Mouse (Mus musculus): ENCODE measurements at regions not wholly inside any gene's neighbourhood (a gene's known extent, or its start where the extent isn't known, plus 50 kb on each side); places are given as distances from the start of the nearest gene placed in this dataset.

DNA sequence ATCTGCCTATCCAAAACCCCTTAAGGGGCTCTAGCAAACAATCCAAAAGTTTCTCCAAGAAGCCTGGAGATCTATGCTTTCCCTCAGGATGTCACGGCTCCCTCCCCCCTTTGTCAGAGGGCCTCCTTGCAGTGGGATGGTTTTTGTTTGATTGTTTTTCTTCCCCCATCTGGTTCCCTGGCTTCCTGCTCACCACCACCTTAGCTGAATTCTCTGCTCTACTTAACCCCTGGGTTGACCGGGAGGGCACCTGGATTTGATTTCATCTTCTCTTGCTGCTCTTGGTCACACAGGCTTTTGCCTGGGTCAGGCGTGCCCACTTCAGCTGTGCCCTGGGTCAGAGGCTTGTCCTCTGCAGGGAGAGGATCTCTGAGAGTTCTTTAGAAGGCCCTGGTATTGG is 72.3 kb upstream of the Spon1 start:
- H3K4me1 ChIP-seq (ENCODE audit: control insufficient read depth in 1 of 2, insufficient read depth in 2 of 2) = peaks cover 0 to 5% of the 10 kb centered on the region in 2 experiments; a peak in 2 of 4 replicates
- in situ Hi-C loops (cut with MboI; ENCODE audit: low pct_ligation_motif_present, low pct_unique_long_range_greater_than_20kb, low sequenced_read_pairs) (no loop called here), dilution Hi-C loops (cut with MboI; ENCODE audit: extremely low pct_ligation_motif_present, extremely low pct_unique_long_range_greater_than_20kb, low sequenced_read_pairs) (no loop called here)
- DNase-seq (ENCODE audit: extremely low read depth) = no peak
- H3K79me2 ChIP-seq (replicated peaks; ENCODE audit: control insufficient read depth, extremely low read depth, insufficient read depth, poor library complexity, severe bottlenecking) = no peaks in the 10 kb centered on the region
- H3K9me3 ChIP-seq (replicated peaks; ENCODE audit: low read length) = no peaks in the 10 kb centered on the region
- H3K4me3 ChIP-seq (replicated peaks in 1 of 3; ENCODE audit: low read depth in 2 of 3, low read length in 2 of 3, poor library complexity in 1 of 3) = no peak overlapping the region
- H3K9ac ChIP-seq (ENCODE audit: insufficient read depth, low read depth) = no peak overlapping the region
- no peaks in the 10 kb centered on the region for H3K36me3 ChIP-seq (replicated peaks in 1 of 2; ENCODE audit: control insufficient read depth in 1 of 2, insufficient read depth in 1 of 2, low read length in 1 of 2)
- no peak overlapping the region for H3K4me2 ChIP-seq (ENCODE audit: insufficient read depth, low read depth, poor library complexity, severe bottlenecking)
- no peak overlapping the region for H3K27ac ChIP-seq (ENCODE audit: insufficient read depth, low read depth)
- TF ChIP-seq NRF1 (IDR thresholded peaks at IDR 0.05; ENCODE audit: low read depth, low read length) (no peak), CHD2 (IDR thresholded peaks at IDR 0.05; ENCODE audit: low read length) (no peak), NELFE (IDR thresholded peaks at IDR 0.05; ENCODE audit: low read depth, low read length) (no peak), JUN (IDR thresholded peaks at IDR 0.05; ENCODE audit: insufficient read depth, low read depth, low read length) (no peak), IRF4 (IDR thresholded peaks at IDR 0.05; ENCODE audit: low read depth, low read length) (no peak), GABPA (IDR thresholded peaks at IDR 0.05; ENCODE audit: insufficient replicate concordance, low read depth, low read length) (no peak), POLR2AphosphoS2 (IDR thresholded peaks at IDR 0.05; ENCODE audit: low read depth, low read length) (no peak), MYC (IDR thresholded peaks at IDR 0.05; ENCODE audit: low read depth, low read length) (no peak), ELF1 (IDR thresholded peaks at IDR 0.05; ENCODE audit: low read depth, low read length) (no peak), TBP (conservative IDR thresholded peaks at IDR 0.05; ENCODE audit: low read depth, low read length) (no peak), HCFC1 (IDR thresholded peaks at IDR 0.05; ENCODE audit: low read depth, low read length) (no peak), USF2 (conservative IDR thresholded peaks at IDR 0.05; ENCODE audit: low read depth, low read length) (no peak), TCF12 (IDR thresholded peaks at IDR 0.05; ENCODE audit: low read depth, low read length) (no peak), MEF2A (IDR thresholded peaks at IDR 0.05; ENCODE audit: borderline replicate concordance, low read depth, low read length) (no peak), SIN3A (IDR thresholded peaks at IDR 0.05; ENCODE audit: low read length) (no peak), ZMIZ1 (IDR thresholded peaks at IDR 0.05; ENCODE audit: low read depth, low read length) (no peak)
- peaks cover 1% of the 10 kb centered on the region for H3K27me3 ChIP-seq (replicated peaks)

DNA sequence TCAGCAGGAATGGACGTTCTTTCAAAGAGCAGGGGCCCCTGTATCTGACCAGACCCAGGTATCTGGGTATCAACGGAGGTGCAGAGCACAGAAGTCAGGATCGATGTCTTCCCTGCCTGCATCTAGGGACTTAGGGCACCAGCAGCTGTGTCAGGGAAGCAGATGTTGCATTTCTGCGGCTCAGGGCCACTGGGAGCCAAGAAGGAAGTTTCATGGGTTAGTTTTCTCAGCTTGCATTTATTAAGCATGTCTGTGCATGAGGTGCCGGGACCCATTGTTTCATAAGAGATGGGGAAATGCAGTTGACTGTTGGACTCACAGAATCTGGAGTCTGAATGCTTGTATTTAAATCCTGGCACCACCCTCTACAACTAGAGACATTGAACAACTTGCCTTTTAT is 71.3 kb upstream of the Spon1 start:
- H3K36me3 ChIP-seq (replicated peaks in 1 of 2; ENCODE audit: control insufficient read depth in 1 of 2, insufficient read depth in 1 of 2, low read length in 1 of 2) = no peaks in the 10 kb centered on the region
- H3K27me3 ChIP-seq (replicated peaks) = peaks cover 1% of the 10 kb centered on the region
- no peak for DNase-seq (ENCODE audit: extremely low read depth)

More for the DNA sequence above, 71.3 kb upstream of the Spon1 start:
- dilution Hi-C loops (cut with MboI; ENCODE audit: extremely low pct_ligation_motif_present, extremely low pct_unique_long_range_greater_than_20kb, low sequenced_read_pairs) (no loop called here), in situ Hi-C loops (cut with MboI; ENCODE audit: low pct_ligation_motif_present, low pct_unique_long_range_greater_than_20kb, low sequenced_read_pairs) (no loop called here)
- H3K4me2 ChIP-seq (ENCODE audit: insufficient read depth, low read depth, poor library complexity, severe bottlenecking) = no peak overlapping the region
- no peak overlapping the region for H3K27ac ChIP-seq (ENCODE audit: insufficient read depth, low read depth)
- no peak for TF ChIP-seq SIN3A (IDR thresholded peaks at IDR 0.05; ENCODE audit: low read length)
- no peak for TF ChIP-seq ZNF384 (IDR thresholded peaks at IDR 0.05; ENCODE audit: low read depth, low read length)
- TF ChIP-seq ETS1 (conservative IDR thresholded peaks at IDR 0.05; ENCODE audit: low read depth, low read length) = no peak
- TF ChIP-seq JUND (conservative IDR thresholded peaks at IDR 0.05; ENCODE audit: low read depth, low read length) = no peak
- TF ChIP-seq PAX5 (IDR thresholded peaks at IDR 0.05; ENCODE audit: low read length) = no peak
- no peak for TF ChIP-seq USF2 (conservative IDR thresholded peaks at IDR 0.05; ENCODE audit: low read depth, low read length)
- no peak for TF ChIP-seq KAT2A (IDR thresholded peaks at IDR 0.05; ENCODE audit: insufficient replicate concordance, low read length)
- TF ChIP-seq MYC (IDR thresholded peaks at IDR 0.05; ENCODE audit: low read depth, low read length) = no peak
- no peak for TF ChIP-seq USF1 (IDR thresholded peaks at IDR 0.05; ENCODE audit: low read depth, low read length)
- no peak for TF ChIP-seq POLR2A (IDR thresholded peaks at IDR 0.05; ENCODE audit: low read depth, low read length)
- TF ChIP-seq UBTF (IDR thresholded peaks at IDR 0.05; ENCODE audit: low read depth, low read length) = no peak
- TF ChIP-seq CHD1 (IDR thresholded peaks at IDR 0.05; ENCODE audit: low read depth, low read length) = no peak
- no peak for TF ChIP-seq CHD2 (IDR thresholded peaks at IDR 0.05; ENCODE audit: low read length)
- TF ChIP-seq E2F4 (IDR thresholded peaks at IDR 0.05; ENCODE audit: insufficient replicate concordance, low read depth, low read length) = no peak
- TF ChIP-seq TCF12 (IDR thresholded peaks at IDR 0.05; ENCODE audit: low read depth, low read length) = no peak
- no peak for TF ChIP-seq BHLHE40 (IDR thresholded peaks at IDR 0.05; ENCODE audit: low read depth, low read length)
- no peak for TF ChIP-seq ELF1 (IDR thresholded peaks at IDR 0.05; ENCODE audit: low read depth, low read length)
- TF ChIP-seq POLR2AphosphoS2 (IDR thresholded peaks at IDR 0.05; ENCODE audit: low read depth, low read length) = no peak
- H3K4me1 ChIP-seq (ENCODE audit: control insufficient read depth in 1 of 2, insufficient read depth in 2 of 2) = no peaks in the 10 kb centered on the region
- H3K9me3 ChIP-seq (replicated peaks; ENCODE audit: low read length) = no peaks in the 10 kb centered on the region
- H3K79me2 ChIP-seq (replicated peaks; ENCODE audit: control insufficient read depth, extremely low read depth, insufficient read depth, poor library complexity, severe bottlenecking) = no peaks in the 10 kb centered on the region
- no peak overlapping the region for H3K9ac ChIP-seq (ENCODE audit: insufficient read depth, low read depth)
- no peak overlapping the region for H3K4me3 ChIP-seq (replicated peaks in 1 of 3; ENCODE audit: low read depth in 2 of 3, low read length in 2 of 3, poor library complexity in 1 of 3)

Measured in CH12.LX (cell line).